Mouse (Mus musculus) lung, postnatal 0 days (tissue): ENCODE results near the gene Adgrl2.

Source experiments
- CTCF ChIP-seq: IDR thresholded peaks from 2 replicates; pipeline ENCODE4 v1.5.1; 2016; ENCODE audit warnings: antibody characterized with exemption, mild to moderate bottlenecking
- EP300 ChIP-seq: IDR thresholded peaks from 2 replicates; pipeline ENCODE4 v1.6.1; 2016; ENCODE audit warnings: antibody characterized with exemption, mild to moderate bottlenecking, control low read depth

DNA sequence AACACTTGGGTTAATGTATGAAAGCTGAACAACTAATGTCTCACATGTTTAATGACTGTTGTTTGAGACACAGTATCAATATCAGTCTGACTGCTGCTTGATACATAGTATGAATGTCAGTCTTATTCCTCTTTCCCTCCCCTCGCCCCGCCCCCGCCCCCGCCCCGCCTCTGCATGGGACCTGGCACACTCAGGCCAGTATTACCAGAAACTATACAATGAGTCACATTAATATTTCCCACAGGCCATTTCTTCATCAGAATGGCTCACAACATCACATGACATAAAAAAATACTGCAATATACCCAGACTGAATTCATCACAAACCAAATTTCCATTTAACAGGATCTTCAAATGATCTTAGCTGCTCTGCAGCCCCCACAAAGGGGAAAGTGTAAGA is 108.9 kb downstream of the Adgrl2 start:
- TF ChIP-seq CTCF (no peak), EP300 (no peak)
